8 mouse cellular contexts compared by ENCODE assay signal in genomic region chr15:103013238-103013984, GRCm38 (mm10). TPM values are rescaled to one million over a fixed set of nuclear protein-coding genes. Genes with fewer than 3 reads are reported as not detected.
DNase-seq lines count a peak whose midpoint lies in the region; ATAC-seq lines count a peak whose summit lies in the region.

No protein-coding gene starts in this region.

- ATAC-seq in cerebellum, adult (ENCODE audit: insufficient number of reproducible peaks, low FRiP score, low TSS enrichment) = no peak
- no peak for ATAC-seq in heart, embryonic 16.5 days (replicated peaks; ENCODE audit: extremely low read depth, insufficient read depth, low FRiP score)
- ATAC-seq in midbrain, embryonic 13.5 days = no peak

- H3K4me2 ChIP-seq in heart, embryonic 16.5 days (ENCODE audit: low read depth, low read length) = peak overlapping the region; percentile 31; the same call in 1 of the 2 replicates
- 0 out of 2 replicates have a peak overlapping the region, but pooled peaks have one; percentile 13 for H3K4me2 ChIP-seq in midbrain, embryonic 13.5 days (replicated peaks)

- H3K4me1 ChIP-seq in heart, embryonic 16.5 days (ENCODE audit: control insufficient read depth, insufficient read depth, low read length) = no peaks in the 10 kb centered on the region; the same call in 1 of the 2 replicates
- peaks cover 7% of the 10 kb centered on the region; the same call in 1 of the 2 replicates for H3K4me1 ChIP-seq in midbrain, embryonic 13.5 days (replicated peaks)

- H3K27ac ChIP-seq in heart, embryonic 16.5 days (ENCODE audit: low read length) = no peak overlapping the region
- H3K27ac ChIP-seq in midbrain, embryonic 13.5 days = no peak overlapping the region

- no peak overlapping the region for H3K9ac ChIP-seq in heart, embryonic 16.5 days (ENCODE audit: low read length)
- no peak overlapping the region for H3K9ac ChIP-seq in midbrain, embryonic 13.5 days (replicated peaks)

- H3K27me3 ChIP-seq in heart, embryonic 16.5 days (ENCODE audit: control insufficient read depth, insufficient read depth, low read length) = peaks cover 95% of the 10 kb centered on the region
- peaks cover 99% of the 10 kb centered on the region for H3K27me3 ChIP-seq in midbrain, embryonic 13.5 days

- intact Hi-C loops in left cerebral cortex, postnatal 4 days (cut with DNase I) = loop anchor here (2.0 kb wide), 1 partner anchor 151 kb away; no protein-coding TSS in a partner anchor

- peak; percentile 30 for DNase-seq in cerebellum, adult 9-10 months
- DNase-seq in A20 (ENCODE audit: low read depth, low spot score) = peak; percentile 51
- peak; percentile 8 for DNase-seq in c-Kit-negative CD71-positive TER-119-positive erythroid progenitor cells, embryonic 14.5 days (ENCODE audit: low read depth, low spot score)
- peak; percentile 35 for DNase-seq in left cerebral cortex, postnatal 4 days
- DNase-seq in yolk sac, embryonic 10.5 days (ENCODE audit: low spot score) = peak; percentile 74

- no peaks in the 10 kb centered on the region for H3K36me3 ChIP-seq in heart, embryonic 16.5 days (ENCODE audit: control insufficient read depth, insufficient read depth)
- no peaks in the 10 kb centered on the region for H3K36me3 ChIP-seq in midbrain, embryonic 13.5 days

- no peaks in the 10 kb centered on the region for H3K9me3 ChIP-seq in heart, embryonic 16.5 days (replicated peaks; ENCODE audit: control insufficient read depth, low read length)
- no peaks in the 10 kb centered on the region for H3K9me3 ChIP-seq in midbrain, embryonic 13.5 days

- WGBS in heart, embryonic 16.5 days = 6% methylated on average over 17 of the region's 17 CpGs
- WGBS in midbrain, embryonic 13.5 days = 3% methylated on average over 17 of the region's 17 CpGs

- H3K4me3 ChIP-seq in heart, embryonic 16.5 days (ENCODE audit: low read length) = peak overlapping the region; percentile 25; the same call in 1 of the 2 replicates
- H3K4me3 ChIP-seq in midbrain, embryonic 13.5 days (replicated peaks) = no peak overlapping the region

RNA-seq across cellular contexts. Expression of gene Hoxc4, which starts 5.3 kb away (rescaled TPM):
- polyA plus RNA-seq in heart, embryonic 16.5 days (2015; fragmentation: Nextera tagmentation; extraction: Ambion mirVana) = 0.45 TPM in 2 replicates
- total RNA-seq in left cerebral cortex, postnatal 4 days (2021) = not detected
- 0.10 and 0.11 TPM in 2 replicates for polyA plus RNA-seq in midbrain, embryonic 13.5 days (2015; fragmentation: Nextera tagmentation; extraction: Ambion mirVana)

RNA-seq across cellular contexts. Expression of gene Hoxc6, which starts 15.4 kb away (rescaled TPM):
- 0.16 TPM in 1 of 2 replicates, not detected in the other for polyA plus RNA-seq in heart, embryonic 16.5 days (2015; fragmentation: Nextera tagmentation; extraction: Ambion mirVana)
- not detected for total RNA-seq in left cerebral cortex, postnatal 4 days (2021)
- polyA plus RNA-seq in midbrain, embryonic 13.5 days (2015; fragmentation: Nextera tagmentation; extraction: Ambion mirVana) = not detected in 2 replicates

RNA-seq across cellular contexts. Expression of gene Hoxc8, which starts 23.0 kb away (rescaled TPM):
- polyA plus RNA-seq in heart, embryonic 16.5 days (2015; fragmentation: Nextera tagmentation; extraction: Ambion mirVana) = not detected in 2 replicates
- not detected for total RNA-seq in left cerebral cortex, postnatal 4 days (2021)
- polyA plus RNA-seq in midbrain, embryonic 13.5 days (2015; fragmentation: Nextera tagmentation; extraction: Ambion mirVana) = not detected in 2 replicates

RNA-seq across cellular contexts. Expression of gene Hoxc9, which starts 37.2 kb away (rescaled TPM):
- not detected in 2 replicates for polyA plus RNA-seq in heart, embryonic 16.5 days (2015; fragmentation: Nextera tagmentation; extraction: Ambion mirVana)
- total RNA-seq in left cerebral cortex, postnatal 4 days (2021) = not detected
- polyA plus RNA-seq in midbrain, embryonic 13.5 days (2015; fragmentation: Nextera tagmentation; extraction: Ambion mirVana) = not detected in 2 replicates

RNA-seq across cellular contexts. Expression of gene Hoxc5, which starts 46.2 kb away (rescaled TPM):
- polyA plus RNA-seq in heart, embryonic 16.5 days (2015; fragmentation: Nextera tagmentation; extraction: Ambion mirVana) = 0.11 and 0.14 TPM in 2 replicates
- not detected for total RNA-seq in left cerebral cortex, postnatal 4 days (2021)
- polyA plus RNA-seq in midbrain, embryonic 13.5 days (2015; fragmentation: Nextera tagmentation; extraction: Ambion mirVana) = 0.09 TPM in 1 of 2 replicates, not detected in the other

Comparison
In these comparisons a context has a peak if more than half of its experiments do, and no peak if none do; other contexts are left out.
1. DNase-seq: peak in every context shown above with its lines; median percentile 74 in yolk sac, embryonic 10.5 days; 51 in A20; 35 in left cerebral cortex, postnatal 4 days; 30 in cerebellum, adult 9-10 months; 8 in c-Kit-negative CD71-positive TER-119-positive erythroid progenitor cells, embryonic 14.5 days.